ENCODE assay signal across 8 mouse cellular contexts in the genomic region with DNA sequence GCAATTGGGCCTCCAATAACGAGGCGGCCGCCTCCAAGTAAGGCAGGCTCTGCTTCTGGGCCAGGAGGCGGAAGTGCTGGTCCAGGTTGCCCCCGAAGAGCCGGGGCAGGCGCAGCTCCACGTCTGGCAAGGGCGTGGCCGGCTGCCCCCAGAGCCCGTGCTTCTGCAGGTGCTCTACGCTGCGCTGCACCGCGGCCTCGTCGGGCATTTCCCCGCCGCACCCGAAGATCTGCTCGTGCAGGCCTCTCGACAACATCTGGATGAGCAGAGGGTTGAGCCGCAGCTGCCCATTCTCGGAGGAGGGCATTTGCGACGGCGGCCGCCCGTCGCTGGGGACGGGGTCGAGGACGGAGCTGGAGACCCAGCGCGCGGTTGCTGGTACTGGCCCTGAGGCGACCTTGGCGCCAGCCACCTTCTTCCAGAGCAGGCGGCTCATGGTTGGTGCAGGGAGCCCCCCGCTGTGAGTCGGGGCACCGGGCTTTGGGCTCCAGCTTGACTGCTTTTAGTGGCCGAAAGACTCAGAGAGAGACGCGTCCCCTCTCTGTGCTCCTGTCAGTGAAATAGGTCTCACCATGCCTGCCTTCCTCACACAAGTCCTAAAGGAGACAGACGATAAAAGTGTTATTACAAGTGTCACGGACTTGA. TPM values are rescaled to one million over a fixed set of nuclear protein-coding genes. Genes with fewer than 3 reads are reported as not detected.
DNase-seq lines count a peak whose midpoint lies in the region; ATAC-seq and TF ChIP-seq lines count a peak whose summit lies in the region.

No protein-coding gene starts in this region.

- no peak for ATAC-seq in liver, embryonic 14.5 days (ENCODE audit: insufficient read depth)
- no peak for ATAC-seq in stomach, embryonic 15.5 days (ENCODE audit: insufficient read depth, low FRiP score, low read depth)

- peak overlapping the region; percentile 86 for H3K9ac ChIP-seq in liver, embryonic 14.5 days (replicated peaks)
- peak overlapping the region; percentile 54 for H3K9ac ChIP-seq in stomach, embryonic 15.5 days

- 11% methylated on average over 47 of the region's 47 CpGs for WGBS in liver, embryonic 14.5 days (ENCODE audit: insufficient replicate concordance)
- 7% methylated on average over 47 of the region's 47 CpGs for WGBS in stomach, embryonic 15.5 days

- TF ChIP-seq EP300 in liver, embryonic 14.5 days (IDR thresholded peaks at IDR 0.05; ENCODE audit: low read depth): no peak

- H3K4me2 ChIP-seq in liver, embryonic 14.5 days (ENCODE audit: low read depth): peak overlapping the region; percentile 98
- H3K4me2 ChIP-seq in stomach, embryonic 15.5 days: peak overlapping the region; percentile 95

- peaks cover 12 to 22% of the 10 kb centered on the region in 2 experiments for H3K4me1 ChIP-seq in liver, embryonic 14.5 days (replicated peaks; ENCODE audit: control insufficient read depth in 2 of 2, insufficient read depth in 2 of 2, low read length in 1 of 2)
- H3K4me1 ChIP-seq in stomach, embryonic 15.5 days: peaks cover 23% of the 10 kb centered on the region

- no peak overlapping the region for H3K27ac ChIP-seq in liver, embryonic 14.5 days
- no peak overlapping the region for H3K27ac ChIP-seq in stomach, embryonic 15.5 days

- H3K9me3 ChIP-seq in liver, embryonic 14.5 days (ENCODE audit: control insufficient read depth, low read length): no peaks in the 10 kb centered on the region
- no peaks in the 10 kb centered on the region for H3K9me3 ChIP-seq in stomach, embryonic 15.5 days

- intact Hi-C loops in heart, postnatal 14 days (cut with DNase I): loop anchor here (5.0 to 10.0 kb wide), 3 partner anchors 73 to 323 kb away; partner anchors contain the start of genes Abhd2 and Fanci

- no peak for TF ChIP-seq CTCF in liver, embryonic 14.5 days (IDR thresholded peaks at IDR 0.05; ENCODE audit: low read depth)

- H3K4me3 ChIP-seq in liver, embryonic 14.5 days (ENCODE audit: insufficient read depth in 1 of 2, low read depth in 2 of 2, low read length in 2 of 2): peak overlapping the region; percentile 83 to 91
- peak overlapping the region; percentile 62 for H3K4me3 ChIP-seq in stomach, embryonic 15.5 days (replicated peaks)

- H3K36me3 ChIP-seq in liver, embryonic 14.5 days (replicated peaks; ENCODE audit: control insufficient read depth, insufficient read depth, low read depth): peaks cover 23% of the 10 kb centered on the region
- peaks cover 24% of the 10 kb centered on the region for H3K36me3 ChIP-seq in stomach, embryonic 15.5 days

- DNase-seq in adrenal gland, adult 2 months: peak; percentile 33
- DNase-seq in adrenal gland, postnatal 4 days (ENCODE audit: low spot score in 2 of 2): no peak
- DNase-seq in 3134 (ENCODE audit: extremely low read depth, insufficient read length, low spot score): peak; percentile 23
- peak; percentile 63 to 65 for DNase-seq in cerebellum, postnatal 10 days
- DNase-seq in heart, postnatal 14 days: peak; percentile 9 to 15
- DNase-seq in liver, embryonic 14.5 days (ENCODE audit: low read depth in 3 of 3, low spot score in 3 of 3): peak in 1 of 3 experiments; percentile 14
- DNase-seq in right cerebral cortex, postnatal 25 days: no peak

- peaks cover 3% of the 10 kb centered on the region; the same call in 1 of the 2 replicates for H3K27me3 ChIP-seq in liver, embryonic 14.5 days (ENCODE audit: control insufficient read depth, insufficient read depth, low read length)
- no peaks in the 10 kb centered on the region for H3K27me3 ChIP-seq in stomach, embryonic 15.5 days (replicated peaks)

RNA-seq across cellular contexts. Expression of gene Polg, which starts 1.3 kb away (rescaled TPM):
- 10 to 100 TPM; 65.7 to 69.3 TPM for total RNA-seq in adrenal gland, adult 2 months (2021)
- polyA plus RNA-seq in adrenal gland, adult 2 months (2012; rRNA removed): 49.3 and 50.1 TPM in 2 replicates
- total RNA-seq in adrenal gland, postnatal 4 days (2021): 10 to 100 TPM; 87.2 to 93.7 TPM
- total RNA-seq in heart, postnatal 14 days (2021): 10 to 100 TPM; 51.4 to 54.7 TPM
- polyA plus RNA-seq in liver, embryonic 14.5 days (2012; rRNA removed): 14.4 and 15.4 TPM in 2 replicates
- 14.0 and 16.2 TPM in 2 replicates for polyA plus RNA-seq in liver, embryonic 14.5 days (2014; fragmentation: Nextera tagmentation; extraction: Ambion mirVana)
- polyA plus RNA-seq in stomach, embryonic 15.5 days (2015; fragmentation: Nextera tagmentation; extraction: Ambion mirVana): 32.9 and 36.4 TPM in 2 replicates

Comparison
In these comparisons a context has a peak if more than half of its experiments do, and no peak if none do; other contexts are left out.
1. DNase-seq: peak in adrenal gland, adult 2 months (single experiment), 3134 (single experiment), cerebellum, postnatal 10 days (2 of 2) and heart, postnatal 14 days (2 of 2); none in adrenal gland, postnatal 4 days (0 of 2) and right cerebral cortex, postnatal 25 days (single experiment).